Mouse (Mus musculus) liver, adult 2 months (tissue): ENCODE results near the gene Map4. TPM values are rescaled to one million over a fixed set of nuclear protein-coding genes. Genes with fewer than 3 reads are reported as not detected.
"Not testable (repeated sequence)": the region's sequence is repeated elsewhere in the genome, so short reads cannot be mapped to it uniquely, and the experiment has no call there.

Source experiments
- DNase-seq: peaks from one replicate; pipeline ENCODE4 v3.0.0-alpha.2; 2011; ENCODE audit warnings: low read depth, low spot score; ENCODE audit errors: extremely low read depth
- H3K27ac ChIP-seq: fragments of 200-500 bp; replicated peaks from 2 replicates; pipeline ENCODE4 v1.5.1; 2012; ENCODE audit warnings: low read depth, mild to moderate bottlenecking, control low read depth, inconsistent platforms, low read length; ENCODE audit not compliant: insufficient read depth
- H3K27me3 ChIP-seq: fragments of 200-500 bp; 2 replicates; pipeline ENCODE4 v1.6.1; 2012; ENCODE audit warnings: mild to moderate bottlenecking, moderate library complexity, low read length, inconsistent platforms; ENCODE audit not compliant: control insufficient read depth, insufficient read depth
- H3K36me3 ChIP-seq: fragments of 200-500 bp; 2 replicates; pipeline ENCODE4 v1.6.1; 2012; ENCODE audit warnings: low read length, inconsistent platforms; ENCODE audit not compliant: control insufficient read depth, insufficient read depth
- H3K4me1 ChIP-seq: fragments of 200-500 bp; 2 replicates; pipeline ENCODE4 v1.6.1; 2011; ENCODE audit warnings: low read length; ENCODE audit not compliant: control insufficient read depth, insufficient read depth
- H3K4me3 ChIP-seq: fragments of 200-500 bp; 2 replicates; pipeline ENCODE4 v1.5.1; 2011; ENCODE audit warnings: low read depth, mild to moderate bottlenecking, control low read depth, low read length, moderate library complexity; ENCODE audit not compliant: insufficient read depth
- H3K79me2 ChIP-seq: fragments of 200-500 bp; 2 replicates; pipeline ENCODE4 v1.6.1; 2012; ENCODE audit warnings: inconsistent platforms, mild to moderate bottlenecking, low read length, moderate library complexity; ENCODE audit not compliant: control insufficient read depth, insufficient read depth
- H3K9ac ChIP-seq: fragments of 200-500 bp; 2 replicates; pipeline ENCODE4 v1.6.1; 2012; ENCODE audit warnings: low read depth, mild to moderate bottlenecking, control low read depth, inconsistent platforms, low read length
- CTCF ChIP-seq: fragments of 200-500 bp; IDR thresholded peaks from 2 replicates; pipeline ENCODE4 v1.5.1; 2011; ENCODE audit warnings: low read depth, low read length, control low read depth
- POLR2A ChIP-seq: fragments of 200-500 bp; IDR thresholded peaks from 2 replicates; pipeline ENCODE4 v1.6.1; 2011; ENCODE audit warnings: low read length, control low read depth; ENCODE audit not compliant: insufficient read depth; ENCODE audit errors: extremely low read depth
- WGBS: fragments of 180-500 bp; shearing (Covaris S2); methylation state at CpG from one replicate; pipeline ENCODE4 v1.1.7; 2018; 5-methylcytosine and 5-hydroxymethylcytosine counted together
- polyA plus RNA-seq: library from polyadenylated mRNA; depleted of rRNA; stranded (reverse); fragments of >200 nt; gene quantifications from 2 replicates; pipeline ENCODE4 v1.2.3, GENCODE M21; 2012
- total RNA-seq: library from RNA; depleted of rRNA; stranded (reverse); fragments of >200 nt; gene quantifications from 2 replicates; pipeline ENCODE4 v1.2.3, GENCODE M21; 2014

Gene Map4
- total and polyA plus RNA-seq, 2 experiments: 16.8 to 50.9 TPM

GRCm38 (mm10) chr9:109960593-109960992, 29.3 kb downstream of the Map4 start:
- Histone ChIP-seq H3K36me3 (no peaks in the 10 kb centered on the region), H3K79me2 (peaks cover 3% of the 10 kb centered on the region; the same call in 1 of the 2 replicates), H3K4me3 (no peak overlapping the region), H3K9ac (no peak overlapping the region), H3K4me1 (peaks cover 6% of the 10 kb centered on the region), H3K27ac (no peak overlapping the region), H3K27me3 (no peaks in the 10 kb centered on the region)
- 94% methylated on average over 4 of the region's 4 CpGs for WGBS
- TF ChIP-seq POLR2A (no peak), CTCF (no peak)
- DNase-seq: no peak

GRCm38 (mm10) chr9:109964761-109965160, 33.5 kb downstream of the Map4 start:
- Histone ChIP-seq H3K36me3 (no peaks in the 10 kb centered on the region), H3K4me3 (no peak overlapping the region), H3K9ac (no peak overlapping the region), H3K27ac (no peak overlapping the region; the same call in 1 of the 2 replicates), H3K27me3 (no peaks in the 10 kb centered on the region), H3K4me1 (peaks cover 7% of the 10 kb centered on the region; the same call in 1 of the 2 replicates), H3K79me2 (peaks cover under 1% of the 10 kb centered on the region; the same call in 1 of the 2 replicates)
- TF ChIP-seq CTCF (no peak), POLR2A (no peak)
- peak; percentile 59 for DNase-seq

GRCm38 (mm10) chr9:109968351-109969116, 37.3 kb downstream of the Map4 start:
- no peak overlapping the region for H3K9ac ChIP-seq
- H3K4me3 ChIP-seq: no peak overlapping the region
- peak; percentile 60 for DNase-seq
- no peaks in the 10 kb centered on the region for H3K27me3 ChIP-seq
- TF ChIP-seq POLR2A (no peak), CTCF (no peak)
- 0 out of 2 replicates have a peak overlapping the region, but pooled peaks have one; percentile 35 for H3K27ac ChIP-seq
- no peaks in the 10 kb centered on the region for H3K36me3 ChIP-seq
- H3K4me1 ChIP-seq: peaks cover 7% of the 10 kb centered on the region; the same call in 1 of the 2 replicates
- peaks cover 3% of the 10 kb centered on the region; the same call in 1 of the 2 replicates for H3K79me2 ChIP-seq
- 19% methylated on average over 4 of the region's 4 CpGs for WGBS

GRCm38 (mm10) chr9:109969181-109969580, 37.9 kb downstream of the Map4 start:
- DNase-seq: no peak
- Histone ChIP-seq H3K27me3 (no peaks in the 10 kb centered on the region), H3K27ac (no peak overlapping the region), H3K9ac (no peak overlapping the region), H3K36me3 (no peaks in the 10 kb centered on the region), H3K79me2 (peaks cover 3% of the 10 kb centered on the region; the same call in 1 of the 2 replicates), H3K4me3 (no peak overlapping the region), H3K4me1 (peaks cover 7% of the 10 kb centered on the region; the same call in 1 of the 2 replicates)
- WGBS: 66% methylated on average over 3 of the region's 3 CpGs
- no peak for TF ChIP-seq POLR2A
- no peak for TF ChIP-seq CTCF

GRCm38 (mm10) chr9:109969792-109970336, 38.6 kb downstream of the Map4 start:
- H3K4me1 ChIP-seq: peaks cover 5% of the 10 kb centered on the region; the same call in 1 of the 2 replicates
- H3K4me3 ChIP-seq: no peak overlapping the region
- WGBS: 69% methylated on average over 4 of the region's 4 CpGs
- H3K27ac ChIP-seq: no peak overlapping the region
- no peaks in the 10 kb centered on the region for H3K36me3 ChIP-seq
- TF ChIP-seq CTCF: no peak
- no peak for TF ChIP-seq POLR2A
- H3K79me2 ChIP-seq: peaks cover 3% of the 10 kb centered on the region; the same call in 1 of the 2 replicates
- DNase-seq: no peak
- H3K9ac ChIP-seq: no peak overlapping the region
- H3K27me3 ChIP-seq: no peaks in the 10 kb centered on the region

- H3K4me1 ChIP-seq, DNase-seq, H3K27ac ChIP-seq, H3K79me2 ChIP-seq, H3K4me3 ChIP-seq, H3K36me3 ChIP-seq, H3K27me3 ChIP-seq, H3K9ac ChIP-seq: not testable (repeated sequence)
- 96% methylated on average over 5 of the region's 5 CpGs for WGBS
Observed at GRCm38 (mm10) chr9:109971711-109972110, 40.5 kb downstream of the Map4 start.

GRCm38 (mm10) chr9:109980223-109980622, 49.0 kb downstream of the Map4 start:
- H3K9ac ChIP-seq, H3K36me3 ChIP-seq, H3K79me2 ChIP-seq, H3K4me1 ChIP-seq, H3K4me3 ChIP-seq, H3K27me3 ChIP-seq, DNase-seq, H3K27ac ChIP-seq: not testable (repeated sequence)
- WGBS: 81% methylated on average over 4 of the region's 4 CpGs
